Mouse (Mus musculus): ENCODE measurements around the gene Abhd4. TPM values are rescaled to one million over a fixed set of nuclear protein-coding genes. Genes with fewer than 3 reads are reported as not detected.

Abhd4 gene
- total RNA-seq, 2 experiments from 2014 or later = 50.3 to 51.0 TPM

DNA sequence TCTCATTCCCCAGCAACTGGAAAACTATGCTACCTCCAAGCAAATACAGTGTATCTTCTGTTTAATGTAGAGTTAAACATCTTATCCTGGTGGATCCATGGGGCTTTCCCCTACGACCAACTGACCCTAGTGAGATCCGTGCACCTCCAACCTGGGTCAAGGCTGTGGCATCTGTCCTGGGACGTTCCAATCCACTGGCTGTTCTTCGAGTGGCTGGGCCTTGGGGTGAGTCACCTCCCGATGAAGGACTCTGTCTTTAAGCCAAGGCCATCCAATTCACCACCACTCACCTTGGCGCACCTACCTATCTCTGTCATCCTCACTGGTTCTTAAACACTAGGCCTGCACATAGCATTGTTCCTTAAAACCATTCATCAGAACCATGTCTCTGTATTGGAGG is 9.1 kb downstream of the Abhd4 start:
- no peak for DNase-seq (ENCODE audit: low spot score in 2 of 2)
- intact Hi-C loops (cut with DNase I) = no loop called here

DNA sequence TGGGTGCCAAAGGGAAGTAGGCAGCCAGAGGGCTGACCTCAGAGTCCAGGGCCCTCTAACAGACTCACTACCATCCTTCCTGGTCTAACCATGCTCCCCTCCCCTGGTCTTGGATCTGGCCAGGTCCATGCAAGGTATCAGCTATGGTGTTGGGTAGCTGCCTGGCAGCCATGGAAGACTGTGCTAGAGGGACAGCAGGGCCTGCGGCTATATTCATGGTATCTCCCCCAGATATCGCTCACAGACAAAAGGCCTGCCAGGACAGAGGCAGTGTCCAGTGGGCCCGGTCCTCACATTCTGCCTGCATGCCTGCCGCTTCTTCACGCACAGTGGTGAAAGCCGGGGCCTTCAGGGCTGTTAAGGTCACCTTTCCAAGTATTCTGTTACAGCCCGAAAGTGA is 10.2 kb downstream of the Abhd4 start:
- intact Hi-C loops (cut with DNase I) = no loop called here
- no peak for DNase-seq (ENCODE audit: low spot score in 2 of 2)

DNA sequence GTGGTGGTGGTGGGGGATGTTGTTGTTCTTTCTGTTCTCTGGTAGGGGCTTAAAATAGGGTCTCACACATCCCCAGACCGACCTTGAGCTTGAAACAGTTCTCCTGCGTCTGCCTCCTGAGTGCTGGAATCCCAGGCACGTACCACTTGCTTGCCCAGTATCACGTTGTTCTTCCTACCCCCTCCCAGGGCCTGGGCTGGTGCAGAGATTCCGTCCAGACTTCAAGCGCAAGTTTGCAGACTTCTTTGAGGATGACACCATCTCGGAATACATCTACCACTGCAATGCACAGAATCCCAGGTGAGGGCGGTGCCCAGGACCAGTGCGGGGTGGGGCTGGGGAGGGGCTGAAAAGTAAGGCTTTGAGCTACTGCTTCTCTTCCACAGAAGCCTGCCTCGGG is 11.1 kb downstream of the Abhd4 start:
- intact Hi-C loops (cut with DNase I) = no loop called here
- DNase-seq (ENCODE audit: low spot score in 2 of 2) = no peak

DNA sequence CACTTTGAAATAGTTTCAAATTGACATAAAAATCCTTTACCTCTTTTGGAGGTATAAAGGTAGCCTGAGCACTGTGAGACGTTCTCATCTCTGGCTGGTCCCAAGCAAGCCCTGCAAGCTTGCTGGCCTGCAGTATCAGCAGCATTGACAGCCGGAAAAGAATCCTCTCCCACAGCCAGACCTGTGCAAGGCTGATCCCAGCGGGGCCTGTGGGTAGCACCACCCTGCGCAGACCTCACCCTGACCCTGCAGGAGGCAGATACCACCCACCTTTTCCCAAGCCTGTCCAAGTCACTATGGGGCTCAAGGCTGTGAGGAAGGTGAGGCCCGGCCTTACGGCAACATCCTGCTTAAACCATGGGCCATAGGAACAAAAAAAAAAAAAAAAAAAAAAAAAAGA is 12.0 kb downstream of the Abhd4 start:
- intact Hi-C loops (cut with DNase I) = no loop called here

DNA sequence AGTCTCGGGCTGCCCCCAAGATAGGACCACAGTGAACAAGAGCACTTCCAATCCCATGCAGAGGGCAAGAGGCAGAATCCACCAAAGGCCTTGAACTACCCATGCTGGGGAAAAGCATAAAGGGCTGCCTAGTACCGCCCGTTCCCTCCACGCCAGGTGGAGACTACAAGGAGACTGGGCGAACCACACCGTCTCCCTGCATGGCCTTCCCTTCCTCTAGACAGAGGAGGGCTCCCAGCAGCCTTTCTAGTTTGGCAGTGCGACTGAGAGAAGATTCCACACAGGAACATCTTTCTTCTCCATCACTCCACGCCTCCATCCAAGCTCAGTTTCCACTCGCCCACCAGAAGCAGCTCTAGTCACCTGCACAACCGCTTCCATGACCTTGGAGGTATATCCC is 14.0 kb downstream of the Abhd4 start:
- no peak for DNase-seq (ENCODE audit: low spot score in 2 of 2)
- intact Hi-C loops (cut with DNase I) = no loop called here

More for the DNA sequence above, 12.0 kb downstream of the Abhd4 start:
- no peak for DNase-seq (ENCODE audit: low spot score in 2 of 2)

DNA sequence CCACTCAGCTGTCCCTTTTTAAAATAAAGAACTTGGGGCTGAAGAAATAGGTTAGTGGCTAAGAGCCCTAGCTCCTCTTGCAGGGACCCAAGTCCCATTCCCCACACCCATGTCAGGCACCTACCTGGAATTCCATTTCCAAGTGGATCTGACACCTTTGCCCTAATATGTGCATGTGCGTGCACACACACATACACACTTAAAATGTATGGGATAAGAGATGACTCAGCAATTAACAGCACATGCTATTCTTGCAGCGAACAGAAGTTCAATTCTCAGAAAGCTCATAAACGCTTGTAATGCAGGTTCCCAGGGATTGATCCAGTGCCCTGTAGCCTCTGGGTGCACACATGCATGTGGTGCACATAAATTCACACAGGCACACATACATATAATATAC is 15.6 kb downstream of the Abhd4 start:
- intact Hi-C loops (cut with DNase I) = no loop called here
- DNase-seq (ENCODE audit: low spot score in 2 of 2) = no peak

DNA sequence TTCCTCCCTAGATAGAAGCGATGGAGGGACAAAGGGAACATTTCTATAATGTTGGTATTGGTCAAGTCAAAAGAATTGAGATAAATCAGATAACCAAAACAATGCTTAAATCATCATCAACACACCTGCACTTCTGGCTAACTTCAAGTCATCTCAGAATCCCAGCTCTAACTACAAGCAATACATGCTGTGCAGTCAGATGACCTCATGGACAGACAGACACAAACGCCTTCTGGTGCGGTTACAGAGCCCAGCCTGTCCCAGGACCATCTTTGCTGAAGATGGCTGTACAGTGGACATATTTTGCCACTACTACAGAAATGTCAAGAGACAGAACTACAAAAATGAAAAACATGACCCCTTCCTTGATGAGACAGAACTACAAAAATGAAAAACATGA is 16.4 kb downstream of the Abhd4 start:
- no peak for DNase-seq (ENCODE audit: low spot score in 2 of 2)
- intact Hi-C loops (cut with DNase I) = no loop called here

DNA sequence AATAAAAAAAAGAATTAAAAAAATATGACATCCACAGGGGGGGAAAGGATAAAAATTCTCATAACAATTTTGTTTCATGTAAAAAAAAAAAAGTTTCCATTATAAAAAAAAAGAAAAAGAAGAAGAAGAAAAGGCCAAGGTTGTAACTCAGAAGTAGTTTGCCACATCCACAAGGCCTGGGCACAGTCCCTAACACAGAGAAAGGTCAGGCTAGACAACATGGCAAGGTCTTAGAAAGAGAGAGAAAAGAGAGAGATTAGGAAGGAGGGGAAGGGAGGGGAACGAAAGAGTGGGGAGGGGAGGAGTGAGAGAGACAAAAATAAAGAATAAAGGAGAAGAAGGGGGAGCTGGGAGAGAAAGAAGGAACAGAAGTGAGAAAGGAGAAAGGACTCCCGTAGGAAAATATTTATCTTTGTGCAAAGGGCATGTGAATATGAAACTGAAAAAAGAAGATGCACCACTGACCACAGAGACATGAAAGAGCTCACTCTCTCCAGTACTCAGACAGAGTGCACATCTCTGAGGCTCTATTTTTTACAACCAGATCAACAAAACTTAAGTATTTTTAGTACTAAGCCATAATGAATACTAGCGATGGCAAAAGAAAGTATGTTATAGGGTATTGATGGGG is 18.1 kb downstream of the Abhd4 start:
- intact Hi-C loops (cut with DNase I) = no loop called here

DNA sequence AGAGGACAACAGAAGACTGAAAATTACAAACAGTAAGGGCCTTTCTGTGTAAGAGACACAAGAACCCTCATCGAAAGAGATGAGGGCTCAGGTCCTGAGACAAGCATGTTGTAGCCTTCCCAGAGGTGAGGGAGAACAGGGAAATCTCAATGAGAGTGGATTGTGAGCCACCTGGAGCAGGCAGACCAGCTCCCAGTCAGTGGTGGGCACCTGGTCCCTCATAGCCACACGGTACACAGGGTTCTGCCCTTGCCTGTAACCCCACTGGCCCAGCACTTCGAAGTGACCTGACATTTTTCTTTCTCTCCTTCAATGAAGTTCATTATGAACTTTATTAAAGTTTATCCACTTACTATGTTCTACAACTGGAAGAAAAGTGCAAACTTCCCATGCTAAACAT is 18.7 kb downstream of the Abhd4 start:
- intact Hi-C loops (cut with DNase I) = no loop called here

More for the DNA sequence above, 18.1 kb downstream of the Abhd4 start:
- no peak for DNase-seq (ENCODE audit: low spot score in 2 of 2)

DNA sequence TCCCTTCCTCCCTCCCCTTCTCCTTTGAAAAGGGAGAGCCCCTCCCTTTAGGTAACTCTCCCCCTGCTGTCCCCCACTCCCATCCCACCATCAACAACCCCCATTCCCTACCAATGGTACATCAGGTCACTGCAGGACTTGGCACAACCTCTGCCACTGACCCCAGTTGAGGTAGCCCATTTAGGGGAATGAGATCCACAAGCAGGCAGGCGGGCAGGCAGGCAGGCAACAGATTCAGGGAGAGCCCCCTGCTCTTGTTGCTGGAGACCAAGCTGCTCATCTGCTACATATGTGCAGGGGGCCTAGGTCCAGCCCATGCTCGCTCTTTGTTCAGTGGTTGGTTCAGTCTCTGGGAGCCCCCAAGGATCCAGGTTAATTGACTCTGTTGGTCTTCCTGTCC is 22.5 kb downstream of the Abhd4 start:
- no peak for DNase-seq (ENCODE audit: low spot score in 2 of 2)
- intact Hi-C loops (cut with DNase I) = no loop called here

More for the DNA sequence above, 18.7 kb downstream of the Abhd4 start:
- no peak for DNase-seq (ENCODE audit: low spot score in 2 of 2)

DNA sequence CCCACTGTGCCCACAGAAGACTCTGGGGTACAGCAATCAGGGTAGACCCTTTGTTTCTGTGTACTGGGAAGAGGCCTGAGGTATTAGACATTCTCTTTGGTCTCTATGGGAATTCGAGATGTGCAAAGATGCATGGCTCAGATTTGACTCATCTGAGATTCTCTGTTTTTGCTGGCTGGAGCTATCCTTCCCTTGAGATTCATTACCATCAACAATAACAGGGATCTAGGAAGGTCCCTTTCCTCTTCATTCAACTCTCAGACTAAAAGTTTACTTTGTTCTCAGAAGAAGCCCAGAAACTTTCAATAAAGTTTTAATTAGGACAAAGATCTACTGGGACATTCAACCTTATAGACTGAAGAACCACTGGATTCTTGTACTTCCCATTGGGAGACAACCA is 30.9 kb downstream of the Abhd4 start, which contains the start of gene Olfr49:
Gene Olfr49, minus strand, starts transcription at position 101 of the 400 bp plus-strand sequence.
- intact Hi-C loops (cut with DNase I) = no loop called here
- no peak for DNase-seq (ENCODE audit: low spot score in 2 of 2)

DNA sequence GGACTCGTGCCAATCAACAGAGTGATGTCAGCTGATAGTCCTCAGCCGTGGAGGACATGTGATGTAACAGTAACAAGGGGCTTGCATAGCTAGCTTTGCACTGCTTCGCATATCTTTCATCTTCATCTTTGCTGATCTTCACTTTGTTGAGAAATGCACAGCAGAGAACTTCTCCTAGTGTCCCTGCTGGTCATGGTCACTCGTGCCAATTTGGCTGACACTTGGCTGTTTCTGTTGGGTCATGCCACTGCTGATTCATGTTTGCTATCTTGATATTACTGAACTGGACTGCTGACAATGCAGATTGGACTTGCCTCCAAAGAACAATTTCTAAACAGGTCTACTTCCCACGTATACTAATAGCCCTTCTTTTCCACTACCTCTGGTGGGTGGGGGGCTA is 46.1 kb downstream of the Abhd4 start:
- no peak for DNase-seq (ENCODE audit: low spot score in 2 of 2)
- intact Hi-C loops (cut with DNase I) = no loop called here

DNA sequence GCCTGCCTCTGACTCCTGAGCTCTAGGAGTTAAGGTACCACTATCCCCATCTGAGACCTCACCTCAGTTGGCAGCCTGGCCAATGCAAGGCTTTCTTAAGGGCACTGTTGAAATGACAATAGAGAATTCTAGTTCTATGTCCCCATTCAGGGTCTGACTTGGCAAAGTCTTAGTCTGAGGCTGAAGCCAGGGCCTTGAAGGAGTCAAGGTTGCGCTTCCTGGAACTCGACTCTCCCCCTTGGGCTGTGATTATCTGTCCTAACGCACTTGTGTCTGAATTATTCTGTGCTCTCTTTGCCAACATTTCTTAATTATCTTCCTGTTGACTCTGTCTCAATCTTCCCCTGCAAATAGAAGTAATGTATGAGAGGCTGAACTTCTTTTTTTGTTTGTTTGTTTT is 46.7 kb downstream of the Abhd4 start:
- intact Hi-C loops (cut with DNase I) = no loop called here
- DNase-seq (ENCODE audit: low spot score in 2 of 2) = no peak

DNA sequence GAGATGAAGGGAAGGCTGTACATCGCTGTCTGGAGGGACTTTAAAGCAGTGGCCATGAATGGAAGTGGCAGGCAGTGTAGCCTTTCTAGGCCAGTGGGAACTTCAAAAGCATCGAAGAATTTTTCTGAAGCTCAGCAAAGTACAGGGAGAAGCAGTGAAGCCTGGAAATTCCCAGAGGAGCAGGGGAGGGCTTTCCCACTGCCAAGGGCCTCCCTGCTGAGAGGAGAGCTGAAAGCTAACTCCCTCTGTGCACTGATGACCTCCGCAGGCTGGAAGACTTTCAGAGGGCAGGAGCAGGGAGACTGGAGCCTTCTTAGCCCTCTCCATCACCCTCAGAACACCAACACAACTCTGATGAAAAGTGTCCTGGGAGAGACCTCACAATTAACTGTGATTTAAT is 57.8 kb downstream of the Abhd4 start:
- no peak for DNase-seq (ENCODE audit: low spot score in 2 of 2)

More for the DNA sequence above, 57.8 kb downstream of the Abhd4 start:
- intact Hi-C loops (cut with DNase I) = no loop called here

Other genes with a start within 250 kb of the Abhd4 start
- gene Dad1, start 84 bp upstream of the Abhd4 start, total RNA-seq (2021) = 100 to 1,000 TPM; 118 to 127 TPM
- not detected for gene Olfr49, start 30.8 kb downstream of the Abhd4 start, total RNA-seq (2021)
- gene Oxa1l, start 106.6 kb downstream of the Abhd4 start, total RNA-seq (2021) = 10 to 100 TPM; 61.3 to 65.4 TPM
- 1 to 10 TPM; 1.5 to 2.5 TPM for gene Slc7a7, start 163.6 kb downstream of the Abhd4 start, total RNA-seq (2021)
- 10 to 100 TPM; 79.5 to 91.5 TPM for gene Mrpl52, start 172.7 kb downstream of the Abhd4 start, total RNA-seq (2021)
- gene Mmp14, start 177.4 kb downstream of the Abhd4 start, total RNA-seq (2021) = 10 to 100 TPM; 19.0 to 22.0 TPM
- 10 to 100 TPM; 23.2 to 31.3 TPM for gene Lrp10, start 209.9 kb downstream of the Abhd4 start, total RNA-seq (2021)
- gene Rem2, start 221.9 kb downstream of the Abhd4 start, total RNA-seq (2021) = 1 to 10 TPM; 7.4 to 9.6 TPM